Mouse (Mus musculus) lung, postnatal 4 days (tissue): Measurements from ENCODE around the gene Psme4.
"Not testable (repeated sequence)": the region's sequence is repeated elsewhere in the genome, so short reads cannot be mapped to it uniquely, and the experiment has no call there.

Experiments used
- DNase-seq, 2 experiments: peaks; one replicate each; pipeline ENCODE4 v3.0.0; 2021

Psme4 gene

GRCm38 (mm10) chr11:30771267-30771903 is at the start of gene Psme4:
TSS of gene Psme4 (plus strand) at chr11:30771726.
- peak; percentile 96 to 97 for DNase-seq

GRCm38 (mm10) chr11:30723438-30723837 is 48.1 kb upstream of the Psme4 start:
- DNase-seq, result no peak

GRCm38 (mm10) chr11:30730721-30731120 is 40.8 kb upstream of the Psme4 start:
- no peak for DNase-seq

- no peak for DNase-seq
Observed at GRCm38 (mm10) chr11:30733376-30733775, 38.1 kb upstream of the Psme4 start.

GRCm38 (mm10) chr11:30743991-30744390 is 27.5 kb upstream of the Psme4 start:
- DNase-seq, result no peak

- DNase-seq, result no peak
Observed at GRCm38 (mm10) chr11:30748938-30749337, 22.6 kb upstream of the Psme4 start.

- no peak for DNase-seq
Observed at GRCm38 (mm10) chr11:30749587-30749986, 21.9 kb upstream of the Psme4 start.

GRCm38 (mm10) chr11:30750039-30750823 is 21.3 kb upstream of the Psme4 start:
- no peak for DNase-seq

- no peak for DNase-seq
Observed at GRCm38 (mm10) chr11:30752956-30753355, 18.6 kb upstream of the Psme4 start.

- DNase-seq, result not testable (repeated sequence)
Observed at GRCm38 (mm10) chr11:30754486-30754854, 17.1 kb upstream of the Psme4 start.

- DNase-seq, result peak; percentile 16 to 40
Observed at GRCm38 (mm10) chr11:30754855-30755530, 16.5 kb upstream of the Psme4 start.

GRCm38 (mm10) chr11:30761381-30761780 is 10.1 kb upstream of the Psme4 start:
- no peak for DNase-seq

GRCm38 (mm10) chr11:30761891-30762290 is 9.6 kb upstream of the Psme4 start:
- DNase-seq, result no peak

- no peak for DNase-seq
Observed at GRCm38 (mm10) chr11:30765076-30765475, 6.5 kb upstream of the Psme4 start.

GRCm38 (mm10) chr11:30770817-30771216 is 709 bp upstream of the Psme4 start:
- DNase-seq, result no peak

- peak; percentile 75 to 76 for DNase-seq
Observed at GRCm38 (mm10) chr11:30771904-30772581, 517 bp downstream of the Psme4 start.

GRCm38 (mm10) chr11:30772777-30773417 is 1.4 kb downstream of the Psme4 start:
- no peak for DNase-seq

- DNase-seq, result no peak
Observed at GRCm38 (mm10) chr11:30774638-30775037, 3.1 kb downstream of the Psme4 start.

GRCm38 (mm10) chr11:30777498-30777897 is 6.0 kb downstream of the Psme4 start:
- DNase-seq, result no peak

GRCm38 (mm10) chr11:30780893-30781292 is 9.4 kb downstream of the Psme4 start:
- DNase-seq, result no peak

GRCm38 (mm10) chr11:30781612-30782011 is 10.1 kb downstream of the Psme4 start:
- DNase-seq, result no peak

GRCm38 (mm10) chr11:30785497-30785896 is 14.0 kb downstream of the Psme4 start:
- no peak for DNase-seq
